Mouse (Mus musculus) cortical plate, adult 2 months (tissue): ENCODE data around the gene Tmem260.

Experiments
- CTCF ChIP-seq: fragments of 200-500 bp; IDR thresholded peaks from 2 replicates; pipeline ENCODE4 v1.5.1; 2011; ENCODE audit warnings: mild to moderate bottlenecking, control low read depth, low read length; ENCODE audit not compliant: insufficient read depth; ENCODE audit errors: extremely low read depth
- POLR2A ChIP-seq: fragments of 200-500 bp; IDR thresholded peaks from 2 replicates; pipeline ENCODE4 v1.6.1; 2011; ENCODE audit warnings: mild to moderate bottlenecking, low read length, control low read depth; ENCODE audit not compliant: insufficient read depth; ENCODE audit errors: extremely low read depth

DNA sequence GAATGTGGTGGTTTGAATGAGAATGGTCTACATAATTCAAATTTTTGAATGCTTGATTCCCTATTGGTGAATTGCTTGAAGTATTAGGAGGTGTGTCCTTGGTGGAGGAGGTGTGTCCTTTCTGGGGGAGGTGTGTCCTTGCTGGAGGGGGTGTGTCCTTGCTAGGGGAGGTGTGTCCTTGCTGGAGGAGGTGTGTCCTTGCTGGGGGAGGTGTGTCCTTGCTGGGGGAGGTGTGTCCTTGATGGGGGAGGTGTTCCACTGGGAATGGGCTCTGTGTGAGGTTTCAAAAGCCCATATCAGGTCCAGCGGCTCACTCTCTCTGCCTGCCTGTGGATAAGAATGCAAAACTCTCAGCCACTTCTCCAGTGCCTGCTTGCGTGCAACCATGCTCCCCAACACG is 2.1 kb upstream of the Tmem260 start:
- TF ChIP-seq POLR2A, result no peak
- TF ChIP-seq CTCF, result no peak
